In genomic region chr17:71283237-71283636, GRCm38 (mm10) we compare ENCODE assay signal across 10 mouse cellular contexts. TPM values are rescaled to one million over a fixed set of nuclear protein-coding genes. Genes with fewer than 3 reads are reported as not detected.
A peak's percentile ranks its signal among the peaks of the same experiment; 100 is the strongest.
DNase-seq lines count a peak whose midpoint lies in the region; ATAC-seq lines count a peak whose summit lies in the region.
"Had no signal": no experiment of that assay in that cellular context is flagged by ENCODE, and none has a peak within 500 bp of the region (broad histone marks: within the 10 kb centered on the region; RNA-seq: fewer than 3 reads in every experiment).

No protein-coding gene starts in this region.

- no peaks in the 10 kb centered on the region; the same call in 1 of the 2 replicates for H3K27me3 ChIP-seq in lung, embryonic 16.5 days (ENCODE audit: control insufficient read depth, insufficient read depth, low read depth, low read length)
- no peaks in the 10 kb centered on the region for H3K27me3 ChIP-seq in midbrain, embryonic 15.5 days (replicated peaks)
- H3K27me3 ChIP-seq: liver, embryonic 15.5 days had no signal

- H3K4me3 ChIP-seq in lung, embryonic 16.5 days (ENCODE audit: low read length) = no peak overlapping the region
- H3K4me3 ChIP-seq in midbrain, embryonic 15.5 days = no peak overlapping the region
- H3K4me3 ChIP-seq: erythroblast, embryonic 14.5 days; liver, embryonic 15.5 days had no signal

- H3K27ac ChIP-seq in lung, embryonic 16.5 days (ENCODE audit: low read length) = no peak overlapping the region; the same call in 1 of the 2 replicates
- no peak overlapping the region for H3K27ac ChIP-seq in midbrain, embryonic 15.5 days

- 54% methylated on average over 4 of the region's 4 CpGs for WGBS in lung, embryonic 16.5 days
- WGBS in midbrain, embryonic 15.5 days = 82% methylated on average over 4 of the region's 4 CpGs

- peaks cover 17% of the 10 kb centered on the region for H3K4me1 ChIP-seq in lung, embryonic 16.5 days (replicated peaks; ENCODE audit: control insufficient read depth, insufficient read depth, low read length)
- no peaks in the 10 kb centered on the region for H3K4me1 ChIP-seq in midbrain, embryonic 15.5 days

- ATAC-seq in lung, embryonic 16.5 days (ENCODE audit: low read depth) = peak; percentile 92
- no peak for ATAC-seq in midbrain, embryonic 15.5 days (replicated peaks)

- no peak overlapping the region for H3K9ac ChIP-seq in lung, embryonic 16.5 days (ENCODE audit: low read length)
- no peak overlapping the region for H3K9ac ChIP-seq in midbrain, embryonic 15.5 days
- H3K9ac ChIP-seq: liver, embryonic 15.5 days had no signal

- no peaks in the 10 kb centered on the region for H3K36me3 ChIP-seq in lung, embryonic 16.5 days (ENCODE audit: control insufficient read depth, insufficient read depth, low read length)
- no peaks in the 10 kb centered on the region for H3K36me3 ChIP-seq in midbrain, embryonic 15.5 days (replicated peaks)
- H3K36me3 ChIP-seq: liver, embryonic 15.5 days had no signal

- DNase-seq in left cerebral cortex, postnatal 4 days = peak; percentile 64
- no peak for DNase-seq in left cerebral cortex, postnatal 14 days (ENCODE audit: low spot score in 2 of 2)
- peak; percentile 87 for DNase-seq in gastrocnemius, postnatal 10 days
- DNase-seq in heart, postnatal 36 days = peak; percentile 61 to 64
- DNase-seq in layer of hippocampus, postnatal 10 days (ENCODE audit: low spot score in 2 of 2) = no peak
- no peak for DNase-seq in frontal cortex, adult 2 months (ENCODE audit: extremely low spot score in 1 of 2, low spot score in 1 of 2)

- H3K9me3 ChIP-seq in lung, embryonic 16.5 days (ENCODE audit: control insufficient read depth, low read length) = no peaks in the 10 kb centered on the region
- no peaks in the 10 kb centered on the region for H3K9me3 ChIP-seq in midbrain, embryonic 15.5 days
- H3K9me3 ChIP-seq: liver, embryonic 15.5 days had no signal

- intact Hi-C loops in left cerebral cortex, postnatal 4 days (cut with DNase I) = no loop called here
- intact Hi-C loops in left cerebral cortex, postnatal 14 days (cut with DNase I) = no loop called here
- intact Hi-C loops in heart, postnatal 36 days (cut with DNase I) = no loop called here

- H3K4me2 ChIP-seq in lung, embryonic 16.5 days (ENCODE audit: low read depth, low read length) = no peak overlapping the region
- no peak overlapping the region for H3K4me2 ChIP-seq in midbrain, embryonic 15.5 days
- H3K4me2 ChIP-seq: liver, embryonic 15.5 days had no signal

RNA-seq across cellular contexts. Expression of gene Emilin2, which starts 28.5 kb away (rescaled TPM):
- 1 to 10 TPM; 2.9 to 3.1 TPM for total RNA-seq in left cerebral cortex, postnatal 4 days (2021)
- 1 to 10 TPM; 2.2 to 2.6 TPM for total RNA-seq in left cerebral cortex, postnatal 14 days (2021)
- total RNA-seq in gastrocnemius, postnatal 10 days (2021) = 10 to 100 TPM; 31.9 to 39.2 TPM
- 10 to 100 TPM; 53.7 to 67.6 TPM for total RNA-seq in heart, postnatal 36 days (2021)
- polyA plus RNA-seq in lung, embryonic 16.5 days (2015; fragmentation: Nextera tagmentation; extraction: Ambion mirVana) = 5.2 and 7.0 TPM in 2 replicates
- 1 to 10 TPM; 5.0 to 6.4 TPM for total RNA-seq in layer of hippocampus, postnatal 10 days (2021)
- 1.2 and 2.0 TPM in 2 replicates for polyA plus RNA-seq in midbrain, embryonic 15.5 days (2015; fragmentation: Nextera tagmentation; extraction: Ambion mirVana)
- polyA plus RNA-seq in frontal cortex, adult 2 months (2012; rRNA removed) = 1.4 and 1.6 TPM in 2 replicates

Comparison
In these comparisons a context has a peak if more than half of its experiments do, and no peak if none do; other contexts are left out.
1. DNase-seq: peak in left cerebral cortex, postnatal 4 days (single experiment), gastrocnemius, postnatal 10 days (single experiment) and heart, postnatal 36 days (2 of 2); none in left cerebral cortex, postnatal 14 days (0 of 2), layer of hippocampus, postnatal 10 days (0 of 2) and frontal cortex, adult 2 months (0 of 2).
2. RNA of gene Emilin2, which starts 28.5 kb away (total RNA-seq): 53.7 to 67.6 TPM in heart, postnatal 36 days and 31.9 to 39.2 TPM in gastrocnemius, postnatal 10 days; 5.0 to 6.4 TPM in layer of hippocampus, postnatal 10 days, 2.9 to 3.1 TPM in left cerebral cortex, postnatal 4 days and 2.2 to 2.6 TPM in left cerebral cortex, postnatal 14 days; every median in the first group is over 4 times any median in the second.